Mouse (Mus musculus): Measurements from ENCODE around the gene Osbpl8.

- TF ChIP-seq GATA1 (IDR thresholded peaks at IDR 0.05; ENCODE audit: low read length) (no peak), TAL1 (IDR thresholded peaks at IDR 0.05; ENCODE audit: low read length) (no peak)
Measured at GRCm38 (mm10) chr10:111336353-111336713, 171.8 kb downstream of the Osbpl8 start.
